Mouse (Mus musculus): Measurements from ENCODE around the gene Ntn4. TPM values are rescaled to one million over a fixed set of nuclear protein-coding genes. Genes with fewer than 3 reads are reported as not detected.

Ntn4 gene
- total and polyA plus RNA-seq, 2 experiments from 2014 or later = 0.64 to 5.2 TPM

DNA sequence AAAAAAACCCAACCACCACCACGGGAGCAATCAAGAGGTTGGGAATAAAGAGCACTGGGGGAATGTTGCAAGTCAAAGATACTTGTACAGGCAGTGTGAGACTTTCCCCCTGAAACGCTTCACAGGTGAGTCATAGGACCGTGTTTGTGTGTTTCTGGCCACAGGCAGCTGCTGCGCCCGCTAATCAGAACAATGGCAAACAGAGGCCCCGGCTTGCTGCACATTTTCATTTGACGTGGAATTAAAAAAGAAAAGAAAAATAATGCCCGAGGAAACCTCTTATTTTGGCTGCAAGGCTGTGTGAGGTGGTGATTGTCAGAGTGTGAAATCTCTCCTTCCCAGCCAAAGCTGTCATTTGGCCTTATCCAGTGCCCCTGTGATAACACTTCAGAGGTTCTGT, 2.4 kb downstream of the Ntn4 start:
- no peaks in the 10 kb centered on the region for H3K4me1 ChIP-seq (ENCODE audit: insufficient read depth, low read length)
- no peaks in the 10 kb centered on the region for H3K9me3 ChIP-seq (ENCODE audit: low read length)
- no peak for TF ChIP-seq CTCF (IDR thresholded peaks at IDR 0.05)
- no peaks in the 10 kb centered on the region for H3K27me3 ChIP-seq (ENCODE audit: insufficient read depth, low read length)
- no peaks in the 10 kb centered on the region for H3K36me3 ChIP-seq (ENCODE audit: insufficient read depth, low read length)
- H3K4me3 ChIP-seq (ENCODE audit: low read depth, low read length) = no peak overlapping the region
- H3K4me2 ChIP-seq (ENCODE audit: low read depth, low read length, poor library complexity, severe bottlenecking) = peak overlapping the region; percentile 96
- no peak for ATAC-seq (ENCODE audit: low FRiP score)
- 28% methylated on average over 8 of the region's 8 CpGs for WGBS
- H3K27ac ChIP-seq (ENCODE audit: low read depth, low read length) = no peak overlapping the region
- H3K9ac ChIP-seq (replicated peaks; ENCODE audit: low read length, poor library complexity, severe bottlenecking) = no peak overlapping the region
- no peak for DNase-seq (ENCODE audit: low spot score)

DNA sequence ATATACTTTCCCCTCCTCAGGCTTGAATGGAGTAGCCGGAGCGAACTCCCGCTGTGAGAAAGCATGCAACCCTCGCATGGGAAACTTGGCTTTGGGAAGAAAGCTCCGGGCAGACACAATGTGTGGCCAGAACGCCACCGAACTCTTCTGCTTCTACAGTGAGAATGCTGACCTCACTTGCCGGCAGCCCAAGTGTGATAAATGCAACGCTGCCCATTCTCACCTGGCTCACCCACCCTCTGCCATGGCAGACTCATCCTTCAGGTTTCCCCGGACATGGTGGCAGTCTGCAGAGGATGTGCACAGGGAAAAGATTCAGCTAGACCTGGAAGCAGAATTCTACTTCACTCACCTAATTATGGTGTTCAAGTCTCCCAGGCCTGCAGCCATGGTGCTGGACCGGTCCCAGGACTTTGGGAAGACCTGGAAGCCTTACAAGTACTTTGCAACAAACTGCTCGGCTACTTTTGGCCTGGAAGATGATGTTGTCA, 4.0 kb downstream of the Ntn4 start:
- H3K4me2 ChIP-seq (ENCODE audit: low read depth, low read length, poor library complexity, severe bottlenecking) = no peak overlapping the region
- TF ChIP-seq CTCF (IDR thresholded peaks at IDR 0.05) = no peak
- ATAC-seq (ENCODE audit: low FRiP score) (no peak), DNase-seq (ENCODE audit: low spot score) (no peak)
- H3K4me1 ChIP-seq (ENCODE audit: insufficient read depth, low read length) = no peaks in the 10 kb centered on the region
- no peak overlapping the region for H3K27ac ChIP-seq (ENCODE audit: low read depth, low read length)
- H3K27me3 ChIP-seq (ENCODE audit: insufficient read depth, low read length) = no peaks in the 10 kb centered on the region
- H3K4me3 ChIP-seq (ENCODE audit: low read depth, low read length) = no peak overlapping the region
- 66% methylated on average over 12 of the region's 12 CpGs for WGBS
- H3K9me3 ChIP-seq (ENCODE audit: low read length) = no peaks in the 10 kb centered on the region
- no peak overlapping the region for H3K9ac ChIP-seq (replicated peaks; ENCODE audit: low read length, poor library complexity, severe bottlenecking)
- no peaks in the 10 kb centered on the region for H3K36me3 ChIP-seq (ENCODE audit: insufficient read depth, low read length)

DNA sequence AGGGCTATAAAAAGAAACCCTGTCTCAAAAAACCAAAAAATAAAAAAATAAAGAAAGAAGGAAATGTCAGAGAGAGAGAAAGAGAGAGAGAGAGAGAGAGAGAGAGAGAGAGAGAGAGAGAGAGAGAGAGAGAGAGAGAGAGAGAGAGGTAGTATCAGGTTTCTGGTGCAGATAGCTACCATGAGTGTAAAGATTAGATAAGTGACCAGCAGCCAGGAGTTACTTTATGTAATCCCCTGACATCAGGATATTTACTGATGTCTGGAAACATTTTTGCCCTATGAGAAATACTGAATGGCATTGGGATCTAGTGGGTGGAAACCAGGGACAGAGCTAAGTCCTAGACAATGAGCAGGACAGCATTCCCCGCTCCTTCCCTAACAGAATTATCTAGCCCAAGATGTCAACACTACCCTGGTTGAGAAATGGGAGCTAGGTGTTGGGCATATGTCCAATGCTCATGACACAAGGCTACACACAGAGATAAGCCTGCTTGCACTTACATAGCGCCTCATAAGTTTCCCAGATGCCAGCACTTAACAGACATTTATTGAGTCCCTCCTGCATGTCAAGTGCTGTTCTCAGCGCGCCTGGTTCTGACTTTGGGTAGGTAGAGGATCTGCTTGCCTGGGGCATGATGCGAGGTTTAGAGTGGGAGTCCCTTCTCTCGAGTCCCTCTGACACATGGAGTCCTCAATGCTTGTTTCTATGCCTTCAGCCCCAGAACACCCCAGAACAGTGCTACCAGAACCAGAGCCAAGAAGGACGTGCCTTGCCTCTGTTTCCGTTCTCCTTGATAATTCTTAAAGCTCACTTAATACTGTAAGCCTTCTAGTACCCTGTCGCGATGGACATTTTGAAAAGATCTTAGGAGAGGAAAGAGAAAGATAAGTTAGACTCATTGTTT, 7.4 kb downstream of the Ntn4 start:
- H3K9ac ChIP-seq (replicated peaks; ENCODE audit: low read length, poor library complexity, severe bottlenecking) = no peak overlapping the region
- H3K9me3 ChIP-seq (ENCODE audit: low read length) = no peaks in the 10 kb centered on the region
- WGBS = 87% methylated on average over 10 of the region's 10 CpGs
- H3K27ac ChIP-seq (ENCODE audit: low read depth, low read length) = no peak overlapping the region
- H3K27me3 ChIP-seq (ENCODE audit: insufficient read depth, low read length) = no peaks in the 10 kb centered on the region
- no peak for TF ChIP-seq CTCF (IDR thresholded peaks at IDR 0.05)
- H3K36me3 ChIP-seq (ENCODE audit: insufficient read depth, low read length) = no peaks in the 10 kb centered on the region
- H3K4me1 ChIP-seq (ENCODE audit: insufficient read depth, low read length) = no peaks in the 10 kb centered on the region
- no peak for DNase-seq (ENCODE audit: low spot score)
- no peak overlapping the region for H3K4me2 ChIP-seq (ENCODE audit: low read depth, low read length, poor library complexity, severe bottlenecking)
- no peak overlapping the region for H3K4me3 ChIP-seq (ENCODE audit: low read depth, low read length)
- ATAC-seq (ENCODE audit: low FRiP score) = no peak

DNA sequence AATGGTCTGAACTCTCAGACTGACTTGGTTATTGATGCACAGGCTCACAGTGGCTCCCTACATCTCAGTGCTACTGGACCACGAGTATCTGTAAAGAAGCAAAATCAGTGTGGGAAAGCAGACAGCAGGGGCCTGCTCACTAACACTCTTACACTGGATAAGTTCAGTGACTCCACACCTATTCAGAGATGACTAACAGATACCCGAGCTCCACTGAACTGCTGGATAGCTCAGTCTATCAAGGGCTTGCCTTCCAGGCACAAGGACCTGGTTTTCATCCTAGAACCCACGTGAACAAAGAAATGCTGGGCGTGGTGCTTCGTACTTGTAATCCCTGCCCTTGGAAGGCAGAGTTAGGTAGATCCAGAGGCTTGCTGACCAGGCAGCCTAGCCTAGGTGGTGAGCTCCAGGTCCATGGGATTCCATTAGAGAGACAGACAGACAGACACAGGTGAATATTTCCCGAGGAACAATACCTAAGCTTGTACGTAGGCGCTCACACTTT, 8.2 kb downstream of the Ntn4 start:
- 88% methylated on average over 8 of the region's 8 CpGs for WGBS
- DNase-seq (ENCODE audit: low spot score) (no peak), ATAC-seq (ENCODE audit: low FRiP score) (no peak)
- TF ChIP-seq CTCF (IDR thresholded peaks at IDR 0.05) = no peak
- H3K27ac ChIP-seq (ENCODE audit: low read depth, low read length) = no peak overlapping the region
- no peaks in the 10 kb centered on the region for H3K27me3 ChIP-seq (ENCODE audit: insufficient read depth, low read length)
- no peak overlapping the region for H3K4me3 ChIP-seq (ENCODE audit: low read depth, low read length)
- no peaks in the 10 kb centered on the region for H3K9me3 ChIP-seq (ENCODE audit: low read length)
- H3K36me3 ChIP-seq (ENCODE audit: insufficient read depth, low read length) = no peaks in the 10 kb centered on the region
- no peaks in the 10 kb centered on the region for H3K4me1 ChIP-seq (ENCODE audit: insufficient read depth, low read length)
- no peak overlapping the region for H3K4me2 ChIP-seq (ENCODE audit: low read depth, low read length, poor library complexity, severe bottlenecking)
- no peak overlapping the region for H3K9ac ChIP-seq (replicated peaks; ENCODE audit: low read length, poor library complexity, severe bottlenecking)

DNA sequence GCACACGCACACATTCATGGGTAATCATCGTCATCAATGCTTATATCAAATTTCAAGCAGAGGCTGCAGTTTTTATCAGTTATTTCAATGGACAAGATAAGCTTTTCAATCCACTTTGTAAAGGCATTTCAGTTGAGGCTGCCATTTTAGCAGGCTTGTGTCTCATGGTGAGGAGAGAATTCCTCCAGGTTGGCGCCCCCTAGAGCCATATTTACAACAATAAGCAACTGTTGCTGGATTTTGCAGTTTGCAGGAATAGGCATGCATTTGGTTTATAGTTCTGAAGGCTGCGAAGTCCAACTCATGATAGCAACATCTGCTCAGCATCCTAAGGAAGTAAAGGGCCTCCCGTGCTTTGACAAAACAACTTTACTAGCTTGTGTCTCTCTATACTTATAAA, 8.6 kb downstream of the Ntn4 start:
- no peaks in the 10 kb centered on the region for H3K36me3 ChIP-seq (ENCODE audit: insufficient read depth, low read length)
- no peak overlapping the region for H3K4me3 ChIP-seq (ENCODE audit: low read depth, low read length)
- 86% methylated on average over 5 of the region's 5 CpGs for WGBS
- H3K27me3 ChIP-seq (ENCODE audit: insufficient read depth, low read length) = no peaks in the 10 kb centered on the region
- peak; percentile 36 for TF ChIP-seq CTCF (IDR thresholded peaks at IDR 0.05)
- H3K27ac ChIP-seq (ENCODE audit: low read depth, low read length) = no peak overlapping the region
- DNase-seq (ENCODE audit: low spot score) (no peak), ATAC-seq (ENCODE audit: low FRiP score) (no peak)
- no peak overlapping the region for H3K4me2 ChIP-seq (ENCODE audit: low read depth, low read length, poor library complexity, severe bottlenecking)
- no peak overlapping the region for H3K9ac ChIP-seq (replicated peaks; ENCODE audit: low read length, poor library complexity, severe bottlenecking)
- H3K9me3 ChIP-seq (ENCODE audit: low read length) = no peaks in the 10 kb centered on the region
- H3K4me1 ChIP-seq (ENCODE audit: insufficient read depth, low read length) = no peaks in the 10 kb centered on the region

DNA sequence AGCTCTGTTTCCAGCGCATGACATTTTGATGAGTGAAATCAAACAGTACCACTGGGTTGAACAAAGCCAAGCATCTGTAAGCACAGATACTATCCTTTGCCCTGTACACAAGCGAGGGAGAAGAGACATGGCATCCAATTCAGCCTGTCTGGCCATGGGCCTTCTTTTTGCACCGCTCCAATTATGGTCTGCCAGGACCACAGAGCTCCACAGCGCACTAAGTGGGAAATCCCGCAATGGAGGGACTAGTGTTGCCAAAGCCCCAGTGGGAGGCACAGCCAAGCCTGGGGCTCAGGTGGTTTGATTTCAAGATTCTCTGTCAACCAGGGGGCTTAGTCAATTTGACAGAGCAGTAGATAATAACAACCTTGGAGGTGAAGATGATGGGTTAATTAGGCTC, 9.1 kb downstream of the Ntn4 start:
- Histone ChIP-seq H3K4me1 (ENCODE audit: insufficient read depth, low read length) (no peaks in the 10 kb centered on the region), H3K9me3 (ENCODE audit: low read length) (no peaks in the 10 kb centered on the region), H3K36me3 (ENCODE audit: insufficient read depth, low read length) (no peaks in the 10 kb centered on the region), H3K27ac (ENCODE audit: low read depth, low read length) (no peak overlapping the region), H3K27me3 (ENCODE audit: insufficient read depth, low read length) (no peaks in the 10 kb centered on the region), H3K9ac (replicated peaks; ENCODE audit: low read length, poor library complexity, severe bottlenecking) (no peak overlapping the region), H3K4me3 (ENCODE audit: low read depth, low read length) (no peak overlapping the region), H3K4me2 (ENCODE audit: low read depth, low read length, poor library complexity, severe bottlenecking) (no peak overlapping the region)
- no peak for ATAC-seq (ENCODE audit: low FRiP score)
- TF ChIP-seq CTCF (IDR thresholded peaks at IDR 0.05) = no peak
- DNase-seq (ENCODE audit: low spot score) = no peak
- 84% methylated on average over 5 of the region's 5 CpGs for WGBS

Measured in midbrain, postnatal 0 days (tissue).